Mouse (Mus musculus) bone marrow macrophage, adult 2 months (primary cell): ENCODE results near the gene Cd22.

Source experiments
- CTCF ChIP-seq: IDR thresholded peaks from 2 replicates; pipeline ENCODE4 v1.5.1; 2012; ENCODE audit warnings: low read depth, mild to moderate bottlenecking, low read length, moderate library complexity
- POLR2A ChIP-seq: IDR thresholded peaks from 2 replicates; pipeline ENCODE4 v1.6.1; 2012; ENCODE audit warnings: mild to moderate bottlenecking, low read depth, low read length, borderline replicate concordance

GRCm38 (mm10) chr7:30881367-30881766 lies 1.2 kb upstream of the Cd22 start:
- no peak for TF ChIP-seq CTCF
- TF ChIP-seq POLR2A = no peak
